ENCODE assay signal across 8 mouse cellular contexts in genomic region chr1:156418170-156418569, GRCm38 (mm10). TPM values are rescaled to one million over a fixed set of nuclear protein-coding genes. Genes with fewer than 3 reads are reported as not detected.
DNase-seq lines count a peak whose midpoint lies in the region.

No protein-coding gene starts in this region.

- intact Hi-C loops in left cerebral cortex, postnatal 25 days (cut with DNase I) = loop anchor here (1.0 to 2.0 kb wide), 2 partner anchors 123 to 214 kb away; no protein-coding TSS in a partner anchor

- peak; percentile 27 to 57 for DNase-seq in heart, adult 18-20 months
- DNase-seq in heart, adult 9 months (ENCODE audit: low spot score in 2 of 2) = no peak
- peak; percentile 40 to 45 for DNase-seq in right cerebral cortex, adult 2 months (ENCODE audit: low spot score in 2 of 2)
- DNase-seq in right cerebral cortex, postnatal 4 days = no peak
- peak; percentile 52 for DNase-seq in c-Kit-positive CD71-positive TER-119-negative erythroid progenitor cells, embryonic 14.5 days (ENCODE audit: low read depth)
- peak; percentile 20 to 49 for DNase-seq in left cerebral cortex, postnatal 25 days (ENCODE audit: low spot score in 2 of 2)
- peak; percentile 59 for DNase-seq in thymus, postnatal 4 days
- no peak for DNase-seq in urinary bladder, postnatal 10 days (ENCODE audit: low spot score)

RNA-seq across cellular contexts. Expression of gene Axdnd1, which starts 2.8 kb away (rescaled TPM):
- not detected for total RNA-seq in heart, adult 18-20 months (2021)
- under 1 TPM; 0.48 to 0.64 TPM for total RNA-seq in left cerebral cortex, postnatal 25 days (2021)

RNA-seq across cellular contexts. Expression of gene Gm2000, which starts 52.3 kb away (rescaled TPM):
- 100 to 1,000 TPM; 401 to 433 TPM for total RNA-seq in heart, adult 18-20 months (2021)
- 100 to 1,000 TPM; 278 to 291 TPM for total RNA-seq in left cerebral cortex, postnatal 25 days (2021)

RNA-seq across cellular contexts. Expression of gene Soat1, which starts 56.0 kb away (rescaled TPM):
- total RNA-seq in heart, adult 18-20 months (2021) = 10 to 100 TPM in 1 of 2 experiments, 1 to 10 TPM in 1; 8.2 to 11.9 TPM
- 10 to 100 TPM; 42.1 to 49.8 TPM for total RNA-seq in left cerebral cortex, postnatal 25 days (2021)

Comparison
In these comparisons a context has a peak if more than half of its experiments do, and no peak if none do; other contexts are left out.
1. DNase-seq: peak in heart, adult 18-20 months (2 of 2), right cerebral cortex, adult 2 months (2 of 2), c-Kit-positive CD71-positive TER-119-negative erythroid progenitor cells, embryonic 14.5 days (single experiment), left cerebral cortex, postnatal 25 days (2 of 2) and thymus, postnatal 4 days (single experiment); none in heart, adult 9 months (0 of 2), right cerebral cortex, postnatal 4 days (single experiment) and urinary bladder, postnatal 10 days (single experiment).